Mouse (Mus musculus): ENCODE data around the gene 3425401B19Rik.

Gene 3425401B19Rik

GRCm38 (mm10) chr14:32659781-32660180, 25.3 kb downstream of the 3425401B19Rik start:
- DNase-seq, result no peak

DNA sequence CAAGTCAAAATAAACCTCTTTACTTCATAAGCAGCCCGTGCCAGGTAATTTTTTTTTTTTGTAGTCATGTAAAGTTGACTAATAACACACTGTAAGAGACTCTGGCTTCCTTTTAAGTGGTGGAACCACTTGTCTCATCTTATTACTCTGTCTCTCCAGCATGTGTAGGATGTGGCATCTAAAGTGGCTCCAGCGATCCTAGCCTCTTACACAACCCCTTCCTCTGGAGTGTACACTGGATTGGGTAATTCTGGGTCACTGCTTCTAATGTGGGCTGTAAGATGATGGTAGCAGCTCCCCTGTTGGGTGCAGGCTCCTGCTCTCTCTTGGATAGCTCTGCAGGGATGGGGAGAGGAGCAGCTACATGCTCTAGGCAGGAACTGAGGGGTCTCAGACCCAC, 46.6 kb downstream of the 3425401B19Rik start:
- no peak for DNase-seq

GRCm38 (mm10) chr14:32634015-32634682, 50.9 kb downstream of the 3425401B19Rik start:
- DNase-seq, result no peak

DNA sequence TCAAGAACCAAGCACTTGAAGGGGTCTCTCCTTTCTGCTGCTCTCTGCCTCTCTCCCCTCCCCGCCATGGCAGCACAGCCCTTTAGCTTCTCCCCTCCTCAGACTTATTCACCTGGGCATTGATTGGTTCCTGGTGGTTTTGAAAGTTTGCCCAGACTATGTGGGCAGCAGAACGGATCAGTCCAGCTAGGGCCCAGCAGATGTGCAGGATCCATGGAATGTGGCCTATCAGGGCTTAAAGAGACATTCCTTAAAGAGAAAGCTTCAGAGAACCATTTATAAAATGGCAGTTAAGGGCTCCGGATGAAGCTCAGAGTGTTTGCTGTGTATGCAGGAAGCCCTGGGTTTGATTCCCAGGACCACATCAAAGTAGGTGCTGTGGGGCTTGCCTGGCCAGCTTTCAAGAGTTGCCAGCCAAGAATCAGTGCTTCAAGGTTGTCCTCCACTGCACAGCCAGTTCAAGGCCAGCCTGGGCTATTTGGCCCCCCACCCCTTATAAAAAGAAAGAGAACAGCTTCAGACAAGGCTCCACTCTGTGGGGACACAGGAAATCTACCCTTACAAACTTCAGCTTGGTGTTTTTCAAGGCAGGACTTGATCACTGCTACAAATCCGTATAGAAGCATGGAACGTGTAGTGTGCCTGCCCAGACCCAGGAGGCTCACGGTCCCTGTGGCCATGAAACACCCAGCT, 52.0 kb downstream of the 3425401B19Rik start:
- no peak for DNase-seq

GRCm38 (mm10) chr14:32628584-32628983, 56.5 kb downstream of the 3425401B19Rik start:
- no peak for DNase-seq

GRCm38 (mm10) chr14:32627271-32627670, 57.8 kb downstream of the 3425401B19Rik start:
- no peak for DNase-seq

DNA sequence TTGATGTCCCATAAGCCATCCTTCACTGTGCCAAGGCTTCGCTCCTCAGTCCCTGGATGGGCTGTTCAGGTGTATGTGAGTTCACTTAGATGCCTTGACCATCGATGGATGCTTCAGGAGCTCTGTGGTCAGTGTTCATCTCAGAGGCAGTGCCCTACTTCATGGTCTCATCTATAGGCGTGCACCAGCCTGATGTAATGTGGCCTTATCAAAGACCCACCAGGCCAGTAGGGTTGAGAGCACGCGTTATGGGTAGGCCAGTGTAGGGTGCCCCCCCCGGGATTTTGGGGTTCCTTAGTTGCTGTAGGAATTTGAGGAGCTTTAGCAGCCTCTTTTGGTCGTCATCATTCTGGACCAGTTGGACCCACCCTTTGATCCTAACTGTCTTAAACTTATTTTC, 60.3 kb downstream of the 3425401B19Rik start:
- no peak for DNase-seq

DNA sequence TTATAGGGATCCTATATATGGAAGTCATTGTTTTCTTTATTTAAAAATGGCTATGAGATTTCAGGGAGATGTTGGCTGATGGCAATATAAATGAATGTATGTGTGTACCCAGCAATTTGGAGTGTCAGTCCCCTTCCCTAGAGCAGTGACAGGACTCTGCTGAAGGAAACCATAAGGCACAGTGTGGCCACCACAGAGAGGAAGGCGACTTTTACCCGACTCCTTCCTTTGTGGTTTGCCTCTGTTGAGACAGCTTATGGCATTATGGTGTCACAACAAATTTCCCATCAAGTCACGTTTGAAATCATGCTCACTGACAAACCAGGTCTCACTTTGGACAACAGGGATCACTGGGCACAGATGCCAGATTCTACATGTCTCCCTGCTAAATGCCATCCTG, 60.8 kb downstream of the 3425401B19Rik start:
- DNase-seq, result no peak

DNA sequence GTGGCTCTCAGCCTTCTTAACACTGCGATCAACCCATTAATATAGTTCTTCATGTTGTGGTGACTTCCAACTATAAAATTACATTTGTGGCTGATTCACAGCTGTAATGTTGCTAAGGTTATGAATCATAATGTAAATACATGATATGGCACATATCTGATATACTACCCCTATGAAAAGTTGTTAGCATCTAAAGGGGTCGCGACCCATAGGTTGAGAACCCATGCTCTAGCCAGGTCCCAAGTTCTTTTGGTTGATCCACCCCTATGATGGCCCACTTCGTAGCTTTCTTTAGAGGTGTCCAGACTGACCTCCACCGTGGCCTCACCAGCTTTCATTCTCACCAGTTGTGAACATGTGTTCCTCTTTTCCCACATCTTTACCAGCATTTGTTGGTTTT, 67.8 kb downstream of the 3425401B19Rik start:
- no peak for DNase-seq

DNA sequence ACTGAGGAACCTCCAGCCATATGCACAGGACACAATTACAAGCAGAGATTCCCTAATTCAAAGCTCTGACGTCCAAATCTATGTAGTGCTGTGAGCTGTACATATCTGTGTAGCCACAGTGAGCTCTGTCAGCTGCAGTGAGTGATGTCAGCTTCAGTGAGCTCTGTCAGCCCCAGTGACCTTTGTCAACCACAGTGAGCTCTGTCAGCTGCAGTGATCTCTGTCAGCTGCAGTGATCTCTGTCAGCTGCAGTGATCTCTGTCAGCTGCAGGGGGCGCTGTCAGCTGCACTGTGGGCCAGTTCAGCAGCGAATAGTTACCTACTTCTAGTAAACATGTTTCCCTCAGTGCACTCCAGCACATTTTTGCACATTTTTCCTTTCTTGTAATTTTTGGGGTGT, 75.7 kb downstream of the 3425401B19Rik start:
- DNase-seq, result peak in 1 of 2 experiments; percentile 29
